Mouse (Mus musculus): Measurements from ENCODE around the gene Fbxo27. TPM values are rescaled to one million over a fixed set of nuclear protein-coding genes. Genes with fewer than 3 reads are reported as not detected.
"Not testable (repeated sequence)": the region's sequence is repeated elsewhere in the genome, so short reads cannot be mapped to it uniquely, and the experiment has no call there.

Gene Fbxo27
- total RNA-seq (2021) (1 to 10 TPM; 1.7 to 2.6 TPM), polyA plus RNA-seq (2012; rRNA removed) (6.6 and 8.5 TPM in 2 replicates)
- long read RNA-seq, partial matches to known transcripts: 0 of 2 reads
- long read RNA-seq, other reads (novel, unspliced or antisense): 2 of 2 reads

DNA sequence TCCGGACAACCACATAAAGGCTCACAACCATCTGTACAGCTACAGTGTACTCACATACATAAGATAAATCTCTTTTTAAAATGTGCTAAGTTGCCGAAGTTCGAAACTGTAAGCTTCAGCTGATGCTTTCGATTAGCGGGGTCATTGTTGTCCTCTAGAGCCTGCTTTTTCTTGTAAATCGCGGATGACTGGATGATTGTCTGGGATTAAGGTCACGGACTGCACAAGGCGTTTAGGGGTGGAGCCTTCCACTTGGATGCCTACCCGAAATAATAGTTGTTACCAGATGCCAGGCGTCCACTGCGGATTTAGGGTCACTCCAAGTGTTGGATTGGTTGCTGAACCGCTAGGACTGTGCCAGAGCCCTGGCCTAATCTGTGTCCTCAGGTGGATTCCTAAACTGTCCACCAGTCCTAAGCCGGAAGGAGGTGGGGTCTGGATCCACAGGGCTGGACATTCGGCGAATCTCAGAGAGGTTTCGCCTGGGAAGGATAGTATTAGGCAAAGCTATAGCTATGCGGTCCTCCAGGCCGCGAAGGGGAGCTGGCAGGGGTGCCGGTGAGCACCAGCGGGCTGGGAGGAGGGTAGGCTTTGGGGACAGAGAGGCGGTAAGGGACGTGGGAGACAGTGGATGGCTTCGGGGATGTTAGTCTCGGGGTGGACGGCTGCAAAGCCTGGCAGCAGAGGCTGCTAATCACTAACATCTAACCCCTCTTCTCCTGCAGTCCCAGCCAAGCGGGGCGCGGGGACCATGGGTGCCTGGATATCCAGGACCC lies at the start of gene Fbxo27:
Gene Fbxo27 (plus strand): TSS at position 305 of the 776 bp plus-strand sequence.
- peak; percentile 31 for DNase-seq

DNA sequence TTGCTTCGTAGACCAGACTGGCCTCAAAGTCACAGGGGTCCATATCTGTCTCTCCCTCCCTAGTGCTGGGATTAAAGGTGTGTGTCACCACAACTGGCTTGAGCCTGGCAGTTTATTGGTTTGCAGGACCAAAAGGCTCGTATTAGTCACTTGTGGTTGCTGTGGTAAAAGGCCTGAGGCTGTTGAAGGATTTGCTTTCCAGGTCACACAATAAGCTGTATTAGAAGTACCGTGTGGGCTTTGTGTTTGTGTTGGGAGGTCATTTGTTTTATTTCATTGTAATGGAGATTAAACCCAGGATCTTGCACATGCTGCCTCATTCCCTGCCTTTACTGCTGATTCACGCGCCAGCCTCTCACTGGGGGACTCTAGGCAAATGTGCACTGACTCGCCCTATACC lies 47.3 kb upstream of the Fbxo27 start:
- no peak for DNase-seq

DNA sequence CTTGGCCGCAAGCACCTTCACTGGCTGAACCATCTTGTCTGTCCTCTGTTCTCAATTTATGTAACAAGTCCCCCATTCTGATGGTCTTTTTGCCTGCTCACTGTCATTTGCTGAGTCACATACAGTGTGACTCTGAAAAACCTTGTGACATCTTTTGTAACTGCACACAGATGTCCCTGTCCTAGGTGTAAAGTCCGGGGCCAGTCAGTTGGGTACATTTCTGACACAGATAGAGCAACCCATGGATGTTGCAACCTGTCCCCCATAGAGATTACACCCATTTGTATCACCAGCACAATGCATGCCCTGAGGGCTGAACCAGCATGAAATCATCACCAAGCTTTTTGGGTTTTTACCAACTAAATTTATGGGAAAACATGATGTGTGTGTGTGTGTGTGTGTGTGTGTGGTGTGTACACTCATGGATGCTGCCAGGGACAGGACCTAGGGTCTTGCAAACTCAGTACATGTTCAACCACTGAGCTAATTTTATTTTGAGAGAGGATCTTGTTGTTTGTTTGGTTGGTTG lies 46.6 kb upstream of the Fbxo27 start:
- DNase-seq: no peak

DNA sequence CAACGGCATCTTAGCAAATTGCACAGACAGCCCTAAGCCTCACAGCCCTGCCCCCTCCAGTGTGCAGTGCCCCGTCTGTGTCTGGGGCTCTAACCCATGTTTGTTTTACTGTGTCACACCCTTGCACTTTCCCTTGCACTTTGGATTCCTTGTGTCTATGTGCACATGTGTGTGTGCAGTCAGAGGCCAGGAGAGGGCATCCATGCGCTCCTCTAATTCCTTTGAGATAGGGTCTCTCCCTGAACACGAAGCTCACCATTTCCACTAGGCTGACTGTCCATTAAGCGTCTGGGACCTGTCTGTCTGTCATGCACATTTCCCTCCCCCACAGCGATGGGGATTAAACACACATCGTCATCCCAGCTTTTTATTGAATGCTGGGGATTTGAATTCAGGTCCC lies 45.6 kb upstream of the Fbxo27 start:
- no peak for DNase-seq

DNA sequence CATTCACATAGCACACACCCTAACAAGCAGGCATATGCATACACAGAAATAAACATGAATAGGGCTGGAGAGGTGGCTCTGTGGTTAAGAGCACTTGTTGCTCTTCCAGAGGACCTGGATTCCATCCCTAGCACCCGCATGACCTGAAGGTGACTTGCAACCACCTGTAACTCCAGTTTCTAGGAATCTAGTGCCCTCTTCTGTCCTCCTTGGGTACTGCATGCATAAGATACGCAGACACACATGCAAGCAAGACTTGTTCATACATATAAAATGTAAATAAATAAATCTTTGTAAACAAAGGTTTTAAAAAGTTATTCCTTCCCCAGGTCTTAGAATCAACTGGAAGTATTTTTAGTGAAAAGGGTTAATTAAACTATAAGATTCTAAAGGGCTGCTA lies 41.5 kb upstream of the Fbxo27 start:
- no peak for DNase-seq

DNA sequence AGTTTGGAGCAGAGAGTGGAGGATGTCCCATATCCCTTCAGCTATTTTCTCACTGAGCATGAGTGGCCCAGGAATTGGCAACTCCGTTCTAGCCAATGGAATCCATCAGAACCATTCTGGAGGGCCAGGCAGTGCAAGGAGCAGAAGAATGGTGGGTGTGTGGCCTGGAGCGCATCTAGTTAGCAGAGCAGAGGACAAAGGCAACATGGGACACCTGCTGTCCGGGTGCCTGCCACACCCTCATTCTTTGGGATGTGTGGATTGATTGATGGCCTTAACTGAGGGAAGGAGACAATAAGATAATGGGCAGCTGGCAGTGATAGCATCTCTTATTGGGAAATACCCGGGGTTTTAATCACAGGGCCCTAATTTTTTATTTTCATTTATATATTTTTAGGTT lies 36.2 kb upstream of the Fbxo27 start:
- no peak for DNase-seq

DNA sequence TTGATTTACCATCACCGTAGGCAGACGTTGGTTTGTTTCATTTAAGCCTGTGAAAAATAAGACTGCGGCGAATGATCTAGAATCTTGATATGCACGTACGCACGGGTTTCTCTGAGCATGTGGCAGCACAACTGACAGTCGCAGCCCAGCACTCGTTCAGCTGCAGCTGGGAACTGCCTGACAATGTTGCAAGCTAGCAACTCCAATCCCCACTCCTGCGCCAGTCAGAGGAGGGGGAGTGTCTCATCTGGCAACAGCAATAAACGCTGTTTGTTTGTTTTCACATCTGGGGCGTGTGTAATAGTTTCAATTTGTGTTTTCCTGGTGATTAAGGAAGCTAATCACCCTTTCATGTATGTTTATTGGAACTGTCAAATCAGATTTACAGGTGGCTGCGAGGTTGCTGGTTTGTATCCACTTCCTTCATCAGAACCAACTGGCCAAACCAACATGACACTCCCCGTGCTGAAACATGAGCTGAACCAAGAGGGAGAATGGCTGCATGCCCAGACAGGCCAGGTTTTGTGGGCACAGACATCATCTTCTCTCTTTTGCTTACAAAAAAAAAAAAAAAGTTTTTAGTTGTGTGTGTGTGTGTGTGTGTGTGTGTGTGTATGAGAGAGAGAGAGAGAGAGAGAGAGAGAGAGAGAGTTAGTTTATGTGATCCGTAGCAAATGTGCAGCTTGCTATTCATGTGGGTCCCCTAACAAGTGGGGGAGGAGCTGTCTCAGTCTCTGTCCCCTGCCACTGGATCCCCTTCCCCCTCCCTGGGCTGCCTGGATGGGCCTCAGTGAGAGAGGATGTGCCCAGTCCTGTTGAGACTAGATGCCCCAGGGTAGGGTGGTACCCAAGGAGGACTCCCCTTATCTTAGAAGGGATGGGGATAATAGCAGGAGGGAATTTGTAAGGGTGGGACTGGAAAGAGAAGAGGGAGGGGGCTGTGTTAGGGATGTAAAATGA lies 26.7 kb upstream of the Fbxo27 start:
- DNase-seq: no peak

DNA sequence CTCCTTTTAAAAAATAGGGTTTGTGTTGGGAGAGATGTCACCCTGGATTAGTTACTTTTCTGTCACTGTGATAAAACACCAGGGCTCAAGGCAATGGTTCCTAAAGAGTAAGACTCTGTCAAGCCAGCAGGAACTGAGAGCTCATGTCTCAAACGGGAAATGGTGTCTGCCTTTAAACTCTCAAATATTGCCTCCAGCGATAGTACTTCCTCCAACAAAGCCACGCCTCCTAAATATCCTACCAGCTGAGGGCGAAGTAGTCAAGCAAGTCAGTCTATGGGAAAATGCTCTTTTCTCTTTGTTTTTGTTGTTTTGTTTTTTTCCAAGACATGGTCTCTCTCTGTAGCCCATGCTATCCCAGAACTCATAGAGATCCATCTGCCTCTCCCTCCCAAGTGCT lies 21.5 kb upstream of the Fbxo27 start:
- DNase-seq: no peak

DNA sequence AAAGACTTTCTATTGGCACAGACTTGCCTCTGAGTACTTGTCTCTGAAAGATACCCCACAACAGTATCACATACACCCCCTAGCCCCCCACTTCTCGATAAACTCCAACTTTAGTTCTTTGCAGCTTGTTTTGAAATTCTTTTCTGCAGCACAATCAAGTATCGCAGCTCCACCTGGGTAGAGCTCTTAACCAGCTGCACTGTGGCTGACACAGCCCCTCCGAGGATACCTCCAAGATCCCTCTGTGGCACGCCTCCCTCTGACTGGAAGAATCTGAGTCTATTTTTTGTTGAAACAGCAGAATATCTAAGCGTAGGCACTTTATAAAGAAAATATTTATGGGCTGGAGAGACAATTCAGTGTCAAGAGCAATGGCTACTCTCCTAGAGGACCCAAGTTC lies 20.4 kb upstream of the Fbxo27 start:
- no peak for DNase-seq

DNA sequence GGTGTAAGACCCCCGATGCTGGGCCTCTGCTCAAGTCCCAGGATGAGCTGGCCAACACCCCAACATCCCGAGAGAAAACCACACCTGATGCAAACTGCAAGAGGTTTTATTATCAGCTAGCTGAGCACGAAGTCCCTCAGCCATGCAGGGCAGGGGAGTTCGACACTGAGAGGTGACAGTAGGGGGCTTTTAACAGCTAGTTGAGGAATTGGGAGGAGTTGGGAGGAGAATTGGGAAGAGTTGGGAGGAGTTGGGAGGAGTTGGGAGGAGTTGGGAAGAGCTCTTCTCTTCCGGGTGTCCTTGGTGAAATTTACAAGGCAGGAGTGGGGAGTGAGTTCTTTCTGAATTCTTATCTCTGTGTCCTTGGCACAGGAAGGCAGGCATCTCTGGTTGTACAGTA lies 19.9 kb upstream of the Fbxo27 start:
- DNase-seq: not testable (repeated sequence)

DNA sequence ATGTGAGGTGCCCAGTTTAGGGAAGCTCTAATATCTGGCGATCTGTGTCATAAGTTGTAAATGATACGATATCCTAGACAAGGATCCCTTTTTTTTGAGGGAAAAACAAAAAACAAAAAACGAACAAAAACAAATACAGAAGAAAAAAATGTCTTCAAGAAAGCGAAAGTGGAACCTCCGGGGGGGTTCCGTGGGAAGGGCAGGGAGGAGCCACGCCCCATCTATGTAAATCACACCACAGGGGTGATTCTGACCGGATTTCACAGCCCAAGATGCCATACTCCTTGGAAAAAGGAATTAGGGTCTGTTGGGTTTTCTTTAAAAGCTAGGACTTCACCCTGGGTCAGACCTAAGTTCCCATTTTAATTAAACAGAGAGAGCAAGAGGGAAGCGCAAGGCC lies 17.7 kb upstream of the Fbxo27 start:
- no peak for DNase-seq

DNA sequence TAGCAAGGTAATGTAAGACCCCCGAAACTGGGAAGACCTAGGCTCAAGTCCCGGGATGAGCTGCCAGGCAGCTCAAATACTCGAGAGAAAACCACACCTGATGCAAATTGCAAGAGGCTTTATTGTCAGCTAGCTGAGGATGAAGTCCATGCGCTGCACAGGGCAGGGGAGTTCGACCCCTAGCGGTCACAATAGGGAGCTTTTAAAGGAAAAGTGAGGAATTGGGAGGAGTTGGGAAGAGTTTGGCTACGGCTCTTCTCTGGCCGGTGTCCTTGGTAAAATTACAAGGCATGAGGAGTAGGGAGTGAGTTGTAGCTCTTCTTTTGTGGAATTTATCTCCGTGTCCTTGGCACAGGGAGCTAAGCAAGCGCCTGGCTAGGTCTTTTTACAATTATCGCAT lies 16.9 kb upstream of the Fbxo27 start:
- DNase-seq: peak; percentile 73

DNA sequence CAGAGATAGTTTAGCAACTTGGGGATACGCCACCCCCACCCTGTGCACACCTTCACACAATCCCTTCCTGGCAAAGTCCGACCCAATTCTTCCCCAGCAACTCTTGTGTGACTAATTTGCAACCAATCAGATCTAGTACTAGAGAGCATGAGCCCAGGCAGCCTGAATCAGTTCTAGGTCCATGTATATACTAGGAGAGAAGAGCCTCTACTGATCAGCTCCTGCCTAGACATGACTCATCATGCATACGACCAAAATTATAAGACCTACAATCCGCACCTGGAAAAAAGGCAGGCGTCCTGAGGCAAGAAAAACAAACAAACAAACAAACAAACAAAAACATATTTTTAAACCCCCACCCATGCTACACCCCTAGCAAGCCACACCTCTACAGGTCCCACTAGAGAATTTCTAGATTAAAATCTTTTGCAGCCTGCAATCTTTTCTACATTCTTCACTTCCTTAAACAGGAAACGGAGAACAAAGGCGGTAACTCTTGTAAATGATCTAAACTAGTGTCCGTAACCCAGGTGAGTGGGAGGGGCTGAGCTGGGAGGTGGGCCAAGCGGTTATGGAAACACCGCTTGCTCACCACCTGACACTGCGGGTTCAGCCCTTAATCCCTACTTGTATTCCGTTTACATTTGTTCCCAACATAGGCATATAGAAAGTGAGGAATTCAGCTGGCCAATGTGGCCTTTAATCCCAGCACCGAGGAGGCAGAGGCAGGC lies 15.7 kb upstream of the Fbxo27 start:
- DNase-seq: no peak

DNA sequence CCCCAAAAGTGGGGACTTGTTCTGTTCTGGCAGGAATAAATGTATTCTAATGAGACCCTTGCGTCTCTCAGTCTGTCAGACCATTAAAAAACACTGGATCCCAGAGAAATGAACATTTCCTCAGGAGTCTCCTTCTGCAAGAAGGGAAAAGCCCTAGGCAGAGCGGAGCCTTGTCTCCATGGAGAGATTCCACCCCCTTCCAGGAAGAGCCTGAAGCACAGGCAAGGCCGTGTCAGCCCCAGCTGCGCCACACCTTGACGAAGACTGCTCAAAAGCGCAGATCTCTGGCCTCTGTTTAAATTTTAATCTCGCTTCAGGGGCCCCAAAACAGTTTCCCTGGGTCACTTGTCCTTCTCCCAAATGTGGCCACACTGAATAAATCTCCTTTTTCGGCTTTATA lies 15.0 kb upstream of the Fbxo27 start:
- DNase-seq: no peak

DNA sequence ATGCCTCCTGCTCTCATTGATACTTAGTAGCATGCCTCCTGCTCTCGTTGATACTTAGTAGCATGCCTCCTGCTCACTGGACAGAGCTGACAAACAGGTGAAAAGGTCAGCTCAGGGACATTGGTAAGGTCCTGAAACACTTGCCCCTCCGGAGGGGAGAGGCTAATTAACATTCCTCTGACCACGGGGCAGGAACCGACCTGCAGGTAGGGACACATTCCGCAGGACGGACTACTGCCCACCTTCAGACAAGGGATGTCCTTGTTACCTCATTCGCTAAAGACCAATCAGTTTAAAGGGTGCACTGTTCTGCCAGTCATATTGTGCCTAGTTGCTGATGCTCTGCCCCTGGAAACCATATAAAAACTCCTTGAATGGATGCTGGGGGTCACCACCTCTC lies 1.6 kb upstream of the Fbxo27 start:
- DNase-seq: no peak

DNA sequence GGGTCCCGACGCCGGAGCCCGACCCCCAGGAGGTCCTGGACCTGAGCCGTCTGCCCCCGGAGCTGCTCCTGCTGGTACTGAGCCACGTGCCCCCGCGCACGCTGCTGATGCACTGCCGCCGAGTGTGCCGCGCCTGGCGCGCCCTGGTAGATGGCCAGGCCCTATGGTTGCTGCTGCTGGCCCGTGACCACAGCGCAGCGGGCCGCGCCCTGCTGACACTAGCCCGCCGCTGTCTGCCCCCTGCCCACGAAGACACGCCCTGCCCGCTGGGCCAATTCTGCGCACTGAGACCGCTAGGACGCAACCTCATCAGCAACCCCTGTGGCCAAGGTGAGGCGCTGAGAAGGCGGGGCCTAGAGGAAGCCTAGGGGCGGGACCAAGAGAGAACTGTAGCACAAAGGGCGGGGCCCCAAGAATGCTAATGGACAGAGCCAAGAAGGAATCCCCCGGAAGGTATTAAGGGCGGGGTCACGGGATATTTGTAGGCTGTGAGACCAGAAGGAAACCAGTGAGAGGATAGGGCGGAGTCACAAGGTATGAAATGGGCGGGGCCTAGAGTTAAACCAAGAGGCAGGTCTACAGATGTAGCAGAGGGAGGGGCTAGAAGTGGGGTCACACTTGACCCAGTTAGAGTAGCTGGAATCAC lies 795 bp downstream of the Fbxo27 start:
- DNase-seq: peak; percentile 69

DNA sequence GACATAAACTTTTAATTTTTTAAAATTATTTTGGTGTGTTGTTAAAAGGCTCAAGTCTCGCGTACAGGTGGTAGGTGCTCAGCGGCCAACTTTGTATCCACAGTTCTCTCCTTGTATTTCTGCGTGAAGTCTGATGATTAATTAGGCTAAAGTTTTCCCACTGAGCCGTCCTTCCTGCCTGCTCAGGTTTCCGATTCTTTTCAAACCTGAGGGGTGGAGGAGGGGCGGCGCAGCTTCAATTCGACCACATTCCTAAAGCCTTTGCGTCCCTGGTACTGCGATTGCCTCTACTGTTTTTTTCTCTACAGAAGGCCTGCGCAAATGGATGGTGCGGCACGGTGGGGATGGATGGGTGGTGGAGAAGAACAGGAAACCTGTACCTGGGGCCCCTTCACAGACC lies 1.8 kb downstream of the Fbxo27 start:
- DNase-seq: no peak

DNA sequence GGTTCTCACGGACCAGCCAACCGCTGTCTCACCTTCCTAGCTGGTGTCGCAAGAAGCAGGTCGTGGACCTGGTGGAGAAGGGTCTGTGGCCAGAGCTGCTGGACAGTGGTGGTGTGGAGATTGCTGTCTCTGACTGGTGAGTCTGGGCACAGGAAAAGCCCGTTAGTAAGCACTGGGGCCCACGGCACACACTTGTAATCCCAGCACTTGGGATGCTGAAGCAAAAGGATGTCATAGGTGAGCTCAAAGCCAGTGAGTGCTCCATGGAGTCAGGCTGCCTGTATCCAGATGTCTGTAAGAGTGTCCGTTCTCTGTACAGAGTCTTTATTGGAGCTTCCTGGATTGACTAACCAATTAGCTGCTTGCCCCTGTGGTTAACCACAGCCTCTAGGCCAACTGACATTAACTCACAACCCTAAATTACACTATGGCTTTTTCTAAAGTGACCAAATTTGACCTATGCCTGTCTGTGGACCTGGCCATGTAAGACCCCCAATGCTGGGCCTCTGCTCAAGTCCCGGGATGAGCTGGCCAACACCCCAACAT lies 2.4 kb downstream of the Fbxo27 start:
- no peak for DNase-seq

DNA sequence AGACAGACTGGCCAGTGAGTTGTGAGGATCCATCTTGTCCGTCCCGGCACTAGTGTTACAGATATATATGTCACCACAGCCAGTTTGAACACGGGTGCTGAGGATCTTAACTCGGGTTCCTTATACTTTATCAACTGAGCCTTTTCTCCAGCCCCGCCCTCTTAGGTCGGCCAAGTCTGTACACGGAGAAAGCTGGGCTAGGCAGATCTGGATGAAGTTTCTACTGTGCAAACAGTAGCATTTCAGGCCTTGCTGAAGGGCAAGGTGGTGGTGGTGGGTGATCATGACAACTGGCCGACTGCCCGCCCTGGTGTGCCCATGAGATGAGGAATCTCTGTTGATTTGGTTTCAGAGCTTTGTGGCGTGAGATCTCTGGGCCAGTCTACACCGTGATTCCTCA lies 4.6 kb downstream of the Fbxo27 start:
- no peak for DNase-seq

DNA sequence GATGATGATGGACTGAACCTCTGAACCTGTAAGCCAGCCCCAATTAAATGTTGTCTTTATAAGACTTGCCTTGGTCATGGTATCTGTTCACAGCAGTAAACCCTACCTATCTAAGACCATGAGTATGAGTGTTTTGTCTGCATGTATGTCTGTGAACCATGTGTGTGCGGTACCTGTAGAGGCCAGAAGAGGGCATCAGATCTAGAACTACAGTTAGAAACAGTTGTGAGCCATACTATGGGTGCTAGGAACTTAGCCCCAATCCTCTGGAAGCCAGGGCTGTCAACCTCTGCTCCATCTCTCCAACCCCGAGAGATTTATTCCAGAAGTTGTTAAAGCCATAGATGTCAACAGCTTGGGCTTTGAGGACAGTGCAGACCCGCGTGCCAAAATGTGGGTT lies 7.6 kb downstream of the Fbxo27 start:
- no peak for DNase-seq

DNA sequence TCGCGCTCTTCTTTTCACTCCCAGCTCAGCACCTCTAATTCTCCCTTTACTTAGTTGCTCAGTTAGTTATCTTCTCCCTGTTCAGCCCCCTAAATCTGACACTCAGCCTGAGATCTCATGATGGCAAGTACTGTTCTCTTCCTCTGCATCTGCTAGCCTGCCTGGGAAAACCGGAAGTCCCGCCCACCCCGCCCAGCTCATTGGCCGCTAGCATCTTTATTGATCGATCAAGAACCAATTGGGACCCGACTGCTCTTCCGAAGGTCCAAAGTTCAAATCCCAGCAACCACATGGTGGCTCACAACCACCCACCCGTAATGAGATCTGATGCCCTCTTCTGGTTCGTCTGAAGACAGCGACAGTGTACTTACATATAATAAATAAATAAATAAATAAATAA lies 8.7 kb downstream of the Fbxo27 start:
- DNase-seq: not testable (repeated sequence)

Measured in adrenal gland, adult 2 months (tissue).